Mouse (Mus musculus) lung, embryonic 15.5 days (tissue): ENCODE data around the gene Olfr591. TPM values are rescaled to one million over a fixed set of nuclear protein-coding genes. Genes with fewer than 3 reads are reported as not detected.
"Not testable (repeated sequence)": the region's sequence is repeated elsewhere in the genome, so short reads cannot be mapped to it uniquely, and the experiment has no call there.

Source experiments
- ATAC-seq: fragments of 200-750 bp; cut with Nextera tagmentation; 2 replicates; pipeline ENCODE4 v1.8.0; 2017; ENCODE audit warnings: moderate number of reproducible peaks, borderline replicate concordance; ENCODE audit not compliant: low FRiP score, low TSS enrichment; ENCODE audit errors: extremely low read depth
- H3K27ac ChIP-seq: fragments of 300-500 bp; sonication (generic); 2 replicates; pipeline ENCODE4 v1.5.1; 2015; ENCODE audit warnings: moderate library complexity, mild to moderate bottlenecking, inconsistent platforms
- H3K27me3 ChIP-seq: fragments of 300-500 bp; sonication (generic); 2 replicates; pipeline ENCODE4 v1.6.1; 2015; ENCODE audit warnings: inconsistent platforms
- H3K36me3 ChIP-seq: fragments of 300-500 bp; sonication (generic); 2 replicates; pipeline ENCODE4 v1.6.1; 2015; ENCODE audit warnings: inconsistent platforms
- H3K4me1 ChIP-seq: fragments of 300-500 bp; sonication (generic); 2 replicates; pipeline ENCODE4 v1.6.1; 2015; ENCODE audit warnings: inconsistent platforms
- H3K4me2 ChIP-seq: fragments of 300-500 bp; sonication (generic); 2 replicates; pipeline ENCODE4 v1.6.1; 2015; ENCODE audit warnings: inconsistent platforms, mild to moderate bottlenecking, moderate library complexity
- H3K4me3 ChIP-seq: fragments of 300-500 bp; sonication (generic); 2 replicates; pipeline ENCODE4 v1.5.1; 2015; ENCODE audit warnings: mild to moderate bottlenecking, inconsistent platforms
- H3K9ac ChIP-seq: fragments of 300-500 bp; sonication (generic); 2 replicates; pipeline ENCODE4 v1.6.1; 2015; ENCODE audit warnings: inconsistent platforms
- H3K9me3 ChIP-seq: fragments of 300-500 bp; sonication (generic); 2 replicates; pipeline ENCODE4 v1.6.1; 2016; ENCODE audit warnings: inconsistent platforms
- WGBS: fragments of 180-500 bp; shearing (Covaris S2); methylation state at CpG from one replicate; pipeline ENCODE4 v1.1.7; 2015; 5-methylcytosine and 5-hydroxymethylcytosine counted together
- polyA plus RNA-seq: library from polyadenylated mRNA; unstranded; fragments of >200 nt; fragmentation: Nextera tagmentation; extraction: Ambion mirVana; gene quantifications from 2 replicates; pipeline ENCODE4 v1.2.1, GENCODE M21; 2015

Gene Olfr591
- not detected in 2 replicates for polyA plus RNA-seq

- WGBS, result 82% methylated on average over 1 of the region's 1 CpGs
- no peak within 1 kb of the TSS for H3K27ac ChIP-seq
Observed at GRCm38 (mm10) chr7:103178240-103178639, at the start of gene Olfr591. Gene Olfr591 (minus strand): TSS chr7:103178340.

DNA sequence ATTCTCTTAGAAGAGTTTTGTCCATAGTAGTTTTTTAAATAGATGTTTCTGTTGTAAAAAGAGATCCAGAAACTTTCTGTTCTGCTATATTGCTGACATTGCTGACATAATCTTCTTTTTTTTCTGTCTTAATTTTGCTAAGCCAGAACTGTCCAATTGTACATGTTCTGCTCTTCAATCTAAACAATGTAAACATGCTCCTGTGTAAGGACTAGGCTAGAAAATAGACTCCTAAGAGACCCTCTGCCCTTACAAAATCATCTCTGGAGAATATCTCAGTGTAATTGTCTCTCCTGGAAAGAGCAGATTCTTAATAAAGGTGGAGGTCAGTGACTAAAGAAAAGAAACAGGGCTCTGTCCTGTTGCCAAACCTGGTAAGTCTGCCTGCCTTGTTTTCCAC, 38.6 kb upstream of the Olfr591 start, which contains the start of gene Olfr594:
Gene Olfr594 (plus strand): TSS at position 301 of the 400 bp plus-strand sequence.
- no peaks in the 10 kb centered on the region for H3K9me3 ChIP-seq

More at GRCm38 (mm10) chr7:103178240-103178639, at the start of gene Olfr591:
- no peak within 1 kb of the TSS for H3K4me3 ChIP-seq
- no peak within 1 kb of the TSS for H3K9ac ChIP-seq
- H3K27me3 ChIP-seq, result no peaks in the 10 kb centered on the region
- H3K9me3 ChIP-seq, result no peaks in the 10 kb centered on the region
- H3K4me2 ChIP-seq, result no peak within 1 kb of the TSS
- ATAC-seq, result no peak
- H3K4me1 ChIP-seq, result no peaks in the 10 kb centered on the region
- H3K36me3 ChIP-seq, result no peaks in the 10 kb centered on the region

DNA sequence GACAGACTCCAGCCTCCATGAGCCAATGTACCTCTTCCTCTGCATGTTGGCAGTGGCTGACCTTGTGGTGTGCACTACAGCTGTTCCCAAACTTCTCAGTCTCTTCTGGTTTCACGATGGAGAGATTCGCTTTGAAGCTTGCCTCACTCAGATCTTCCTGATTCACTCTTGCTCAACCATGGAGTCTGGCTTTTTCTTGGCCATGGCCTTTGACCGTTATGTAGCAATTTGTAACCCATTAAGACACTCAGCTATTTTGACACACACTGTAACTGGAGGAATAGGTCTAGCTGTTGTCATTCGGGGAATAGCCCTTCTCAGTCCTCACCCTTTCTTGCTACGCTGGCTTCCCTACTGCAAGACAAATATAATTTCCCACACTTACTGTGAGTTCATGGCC, 33.9 kb upstream of the Olfr591 start:
- not testable (repeated sequence) for H3K36me3 ChIP-seq

More for the DNA sequence above, 38.6 kb upstream of the Olfr591 start, which contains the start of gene Olfr594:
- Histone ChIP-seq H3K27ac (no peak within 1 kb of the TSS), H3K9ac (no peak within 1 kb of the TSS), H3K4me3 (no peak within 1 kb of the TSS), H3K4me1 (no peaks in the 10 kb centered on the region), H3K4me2 (no peak within 1 kb of the TSS), H3K27me3 (no peaks in the 10 kb centered on the region), H3K36me3 (no peaks in the 10 kb centered on the region)
- ATAC-seq, result no peak

DNA sequence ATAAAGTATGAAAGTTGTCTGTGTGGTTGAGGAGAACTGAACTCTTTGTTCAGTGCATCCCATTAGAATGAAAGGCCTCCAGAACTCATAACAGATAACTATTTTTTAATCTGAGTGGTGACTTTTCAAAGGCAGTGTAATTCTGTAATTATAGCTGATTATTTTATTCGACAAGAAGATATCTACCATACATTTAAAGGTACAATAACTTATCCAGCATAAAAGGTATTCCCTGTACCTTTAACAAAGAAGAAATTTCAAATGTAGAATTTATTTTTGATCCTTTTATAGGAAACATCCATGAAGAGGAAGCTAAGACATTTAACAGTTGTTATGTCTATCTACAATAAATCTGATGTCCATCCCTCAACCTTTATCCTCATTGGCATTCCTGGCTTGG, 33.4 kb upstream of the Olfr591 start, which contains the start of gene Olfr593:
Gene Olfr593 (plus strand): TSS at position 301 of the 400 bp plus-strand sequence.
- WGBS, result 62% methylated on average over 1 of the region's 1 CpGs
- no peak for ATAC-seq

More for the DNA sequence above, 33.9 kb upstream of the Olfr591 start:
- H3K27me3 ChIP-seq, H3K4me1 ChIP-seq, H3K4me3 ChIP-seq, ATAC-seq, H3K9ac ChIP-seq, H3K9me3 ChIP-seq, H3K4me2 ChIP-seq, H3K27ac ChIP-seq: not testable (repeated sequence)
- whole genome bisulfite sequencing, result 77% methylated on average over 5 of the region's 5 CpGs

DNA sequence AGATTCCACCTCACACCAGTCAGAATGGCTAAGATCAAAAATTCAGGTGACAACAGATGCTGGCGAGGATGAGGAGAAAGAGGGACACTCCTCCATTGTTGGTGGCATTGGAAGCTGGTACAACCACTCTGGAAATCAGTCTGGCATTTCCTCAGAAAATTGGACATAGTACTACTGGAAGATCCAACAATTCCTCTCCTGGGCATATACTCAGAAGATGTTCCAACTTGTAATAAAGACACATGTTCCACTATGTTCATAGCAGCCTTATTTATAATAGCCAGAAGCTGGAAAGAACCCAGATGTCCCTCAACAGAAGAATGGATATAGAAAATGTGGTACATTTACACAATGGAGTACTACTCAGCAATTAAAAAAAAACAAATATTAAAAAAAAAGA, 6.4 kb upstream of the Olfr591 start, which contains the start of gene Olfr592:
Gene Olfr592 (plus strand): TSS at position 301 of the 400 bp plus-strand sequence.
- not testable (repeated sequence) for H3K9me3 ChIP-seq, H3K4me1 ChIP-seq, ATAC-seq, H3K27ac ChIP-seq, H3K4me3 ChIP-seq, H3K36me3 ChIP-seq, H3K4me2 ChIP-seq, H3K9ac ChIP-seq, H3K27me3 ChIP-seq
- 55% methylated on average over 1 of the region's 1 CpGs for WGBS

More for the DNA sequence above, 33.4 kb upstream of the Olfr591 start, which contains the start of gene Olfr593:
- Histone ChIP-seq H3K4me1 (no peaks in the 10 kb centered on the region), H3K4me2 (no peak within 1 kb of the TSS), H3K4me3 (no peak within 1 kb of the TSS), H3K9ac (no peak within 1 kb of the TSS), H3K9me3 (no peaks in the 10 kb centered on the region), H3K27ac (no peak within 1 kb of the TSS), H3K36me3 (no peaks in the 10 kb centered on the region), H3K27me3 (no peaks in the 10 kb centered on the region)

GRCm38 (mm10) chr7:103169697-103170096, 8.4 kb downstream of the Olfr591 start:
- H3K4me1 ChIP-seq, result no peaks in the 10 kb centered on the region
- ATAC-seq, result no peak
- H3K27me3 ChIP-seq, result no peaks in the 10 kb centered on the region
- H3K9me3 ChIP-seq, result no peaks in the 10 kb centered on the region
- H3K36me3 ChIP-seq, result no peaks in the 10 kb centered on the region
- H3K4me3 ChIP-seq, result no peak overlapping the region
- H3K9ac ChIP-seq, result no peak overlapping the region
- H3K27ac ChIP-seq, result no peak overlapping the region
- 74% methylated on average over 5 of the region's 5 CpGs for WGBS
- H3K4me2 ChIP-seq, result no peak overlapping the region

GRCm38 (mm10) chr7:103156256-103156655, 21.9 kb downstream of the Olfr591 start, which contains the start of gene Olfr589:
Gene Olfr589 (minus strand): TSS chr7:103156356.
- Histone ChIP-seq H3K4me2 (no peak within 1 kb of the TSS), H3K36me3 (no peaks in the 10 kb centered on the region), H3K9me3 (no peaks in the 10 kb centered on the region), H3K9ac (no peak within 1 kb of the TSS), H3K27ac (no peak within 1 kb of the TSS), H3K4me3 (no peak within 1 kb of the TSS), H3K27me3 (no peaks in the 10 kb centered on the region), H3K4me1 (no peaks in the 10 kb centered on the region)
- no peak for ATAC-seq
- 32% methylated on average over 2 of the region's 2 CpGs for WGBS

GRCm38 (mm10) chr7:103140579-103140978, 37.6 kb downstream of the Olfr591 start, which contains the start of gene Olfr588-ps1:
Gene Olfr588-ps1 (plus strand): TSS chr7:103140879.
- no peak within 1 kb of the TSS for H3K9ac ChIP-seq
- H3K4me2 ChIP-seq, result no peak within 1 kb of the TSS
- no peak within 1 kb of the TSS for H3K27ac ChIP-seq
- H3K36me3 ChIP-seq, result no peaks in the 10 kb centered on the region
- WGBS, result 73% methylated on average over 1 of the region's 1 CpGs
- no peak for ATAC-seq
- no peaks in the 10 kb centered on the region for H3K9me3 ChIP-seq
- no peaks in the 10 kb centered on the region for H3K27me3 ChIP-seq
- H3K4me3 ChIP-seq, result no peak within 1 kb of the TSS
- H3K4me1 ChIP-seq, result no peaks in the 10 kb centered on the region

DNA sequence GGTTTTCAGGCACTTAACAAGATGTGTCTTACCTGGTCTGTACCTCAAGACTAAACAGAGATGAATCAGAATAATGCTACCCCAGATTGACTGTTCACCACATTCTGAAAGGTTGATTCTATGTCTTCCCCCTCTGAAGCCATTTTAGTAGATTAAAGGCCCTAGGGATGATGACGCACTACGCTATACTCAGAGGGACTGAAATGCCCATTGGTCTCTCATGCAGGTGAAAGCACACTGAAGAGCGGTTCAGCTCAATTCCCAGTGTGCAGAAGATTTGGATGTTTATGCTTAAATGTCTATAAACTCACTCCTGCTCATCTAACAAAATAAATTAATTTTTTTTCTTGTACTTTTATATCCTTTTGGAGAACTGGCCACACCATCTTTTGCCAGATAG, 52.6 kb downstream of the Olfr591 start, which contains the start of gene Olfr586:
Gene Olfr586 (minus strand): TSS at position 101 of the 400 bp plus-strand sequence.
- no peaks in the 10 kb centered on the region for H3K4me1 ChIP-seq
- 89% methylated on average over 3 of the region's 3 CpGs for WGBS
- H3K9ac ChIP-seq, result no peak within 1 kb of the TSS
- H3K9me3 ChIP-seq, result no peaks in the 10 kb centered on the region
- H3K4me3 ChIP-seq, result no peak within 1 kb of the TSS
- ATAC-seq, result no peak
- H3K27ac ChIP-seq, result no peak within 1 kb of the TSS
- no peak within 1 kb of the TSS for H3K4me2 ChIP-seq
- no peaks in the 10 kb centered on the region for H3K27me3 ChIP-seq
- no peaks in the 10 kb centered on the region for H3K36me3 ChIP-seq

- Histone ChIP-seq H3K4me3 (no peak overlapping the region), H3K27ac (no peak overlapping the region), H3K4me2 (no peak overlapping the region), H3K27me3 (no peaks in the 10 kb centered on the region), H3K36me3 (no peaks in the 10 kb centered on the region), H3K9ac (no peak overlapping the region), H3K9me3 (no peaks in the 10 kb centered on the region), H3K4me1 (no peaks in the 10 kb centered on the region)
- 41% methylated on average over 3 of the region's 3 CpGs for WGBS
- no peak for ATAC-seq
Observed at GRCm38 (mm10) chr7:103119406-103119805, 58.7 kb downstream of the Olfr591 start.
